Mouse (Mus musculus) megakaryocyte, embryonic 14.5 days (primary cell): ENCODE measurements around the gene Hcst.

Experiments
- FLI1 ChIP-seq: IDR thresholded peaks from 2 replicates; pipeline ENCODE4 v1.6.1; 2012; ENCODE audit warnings: low read length, inconsistent platforms, mixed read lengths
- GATA1 ChIP-seq: IDR thresholded peaks from 3 replicates; pipeline ENCODE4 v1.6.1; 2012; ENCODE audit warnings: mixed read lengths, low read length, inconsistent platforms, borderline replicate concordance

DNA sequence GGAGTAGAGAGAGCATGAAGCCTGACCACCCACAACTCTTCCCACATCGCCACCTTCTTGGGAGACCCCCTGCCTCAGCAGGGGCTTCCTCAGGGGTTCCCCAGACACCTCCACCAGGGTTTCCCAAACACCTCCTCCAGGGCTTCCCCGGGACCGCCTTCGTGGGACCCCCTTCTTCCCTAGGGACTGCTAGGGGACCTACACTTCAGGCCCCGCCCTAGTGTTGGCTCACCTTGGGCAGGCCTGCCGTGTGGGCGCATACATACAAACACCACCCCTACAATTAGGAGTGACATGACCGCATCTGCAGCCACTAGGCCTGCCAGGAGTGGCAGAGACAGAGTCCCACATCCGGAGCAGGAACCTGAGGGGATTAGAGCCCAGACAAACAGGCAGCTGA, 1.8 kb downstream of the Hcst start:
- TF ChIP-seq GATA1 (no peak), FLI1 (no peak)
